Mouse (Mus musculus): ENCODE measurements around the gene Togaram2. TPM values are rescaled to one million over a fixed set of nuclear protein-coding genes. Genes with fewer than 3 reads are reported as not detected.

Gene Togaram2
- polyA plus RNA-seq, 1 experiment: 1.1 TPM

GRCm38 (mm10) chr17:71683281-71683680, 10.2 kb downstream of the Togaram2 start:
- TF ChIP-seq POLR2A (IDR thresholded peaks at IDR 0.05; ENCODE audit: borderline replicate concordance, insufficient read depth, low read length) (no peak), CTCF (IDR thresholded peaks at IDR 0.05; ENCODE audit: borderline replicate concordance, insufficient read depth, low read depth, low read length) (no peak)
- Histone ChIP-seq H3K4me1 (ENCODE audit: control insufficient read depth, insufficient read depth, low read length) (no peaks in the 10 kb centered on the region), H3K27me3 (ENCODE audit: control insufficient read depth, insufficient read depth, low read length) (no peaks in the 10 kb centered on the region), H3K4me3 (replicated peaks; ENCODE audit: insufficient read depth, low read depth, low read length) (no peak overlapping the region), H3K27ac (ENCODE audit: insufficient read depth, low read length) (no peak overlapping the region)
- no peak for DNase-seq
- 90% methylated on average over 6 of the region's 6 CpGs for whole genome bisulfite sequencing

- TF ChIP-seq CTCF (IDR thresholded peaks at IDR 0.05; ENCODE audit: borderline replicate concordance, insufficient read depth, low read depth, low read length): no peak
- no peak for TF ChIP-seq POLR2A (IDR thresholded peaks at IDR 0.05; ENCODE audit: borderline replicate concordance, insufficient read depth, low read length)
- no peak overlapping the region for H3K4me3 ChIP-seq (replicated peaks; ENCODE audit: insufficient read depth, low read depth, low read length)
- DNase-seq: no peak
- no peaks in the 10 kb centered on the region for H3K4me1 ChIP-seq (ENCODE audit: control insufficient read depth, insufficient read depth, low read length)
- no peak overlapping the region for H3K27ac ChIP-seq (ENCODE audit: insufficient read depth, low read length)
- no peaks in the 10 kb centered on the region for H3K27me3 ChIP-seq (ENCODE audit: control insufficient read depth, insufficient read depth, low read length)
- 53% methylated on average over 5 of the region's 5 CpGs for WGBS
Measured at GRCm38 (mm10) chr17:71684103-71684608, 11.1 kb downstream of the Togaram2 start.

- 78% methylated on average over 9 of the region's 9 CpGs for WGBS
- Histone ChIP-seq H3K27me3 (ENCODE audit: control insufficient read depth, insufficient read depth, low read length) (no peaks in the 10 kb centered on the region), H3K4me3 (replicated peaks; ENCODE audit: insufficient read depth, low read depth, low read length) (no peak overlapping the region), H3K4me1 (ENCODE audit: control insufficient read depth, insufficient read depth, low read length) (no peaks in the 10 kb centered on the region), H3K27ac (ENCODE audit: insufficient read depth, low read length) (no peak overlapping the region)
- DNase-seq: no peak
- TF ChIP-seq CTCF (IDR thresholded peaks at IDR 0.05; ENCODE audit: borderline replicate concordance, insufficient read depth, low read depth, low read length): no peak
- no peak for TF ChIP-seq POLR2A (IDR thresholded peaks at IDR 0.05; ENCODE audit: borderline replicate concordance, insufficient read depth, low read length)
Measured at GRCm38 (mm10) chr17:71687436-71687835, 14.4 kb downstream of the Togaram2 start.

GRCm38 (mm10) chr17:71689903-71690302, 16.8 kb downstream of the Togaram2 start:
- H3K27me3 ChIP-seq (ENCODE audit: control insufficient read depth, insufficient read depth, low read length): no peaks in the 10 kb centered on the region
- no peak overlapping the region for H3K27ac ChIP-seq (ENCODE audit: insufficient read depth, low read length)
- no peak overlapping the region for H3K4me3 ChIP-seq (replicated peaks; ENCODE audit: insufficient read depth, low read depth, low read length)
- no peak for TF ChIP-seq POLR2A (IDR thresholded peaks at IDR 0.05; ENCODE audit: borderline replicate concordance, insufficient read depth, low read length)
- TF ChIP-seq CTCF (IDR thresholded peaks at IDR 0.05; ENCODE audit: borderline replicate concordance, insufficient read depth, low read depth, low read length): no peak
- WGBS: 80% methylated on average over 5 of the region's 5 CpGs
- no peak for DNase-seq
- H3K4me1 ChIP-seq (ENCODE audit: control insufficient read depth, insufficient read depth, low read length): no peaks in the 10 kb centered on the region

- peak in 1 of 2 experiments; percentile 23 for DNase-seq
- Histone ChIP-seq H3K4me3 (replicated peaks; ENCODE audit: insufficient read depth, low read depth, low read length) (no peak overlapping the region), H3K4me1 (ENCODE audit: control insufficient read depth, insufficient read depth, low read length) (no peaks in the 10 kb centered on the region), H3K27me3 (ENCODE audit: control insufficient read depth, insufficient read depth, low read length) (no peaks in the 10 kb centered on the region), H3K27ac (ENCODE audit: insufficient read depth, low read length) (no peak overlapping the region)
- WGBS: 44% methylated on average over 11 of the region's 11 CpGs
- no peak for TF ChIP-seq CTCF (IDR thresholded peaks at IDR 0.05; ENCODE audit: borderline replicate concordance, insufficient read depth, low read depth, low read length)
Measured at GRCm38 (mm10) chr17:71691361-71691875, 18.4 kb downstream of the Togaram2 start.

GRCm38 (mm10) chr17:71693313-71693712, 20.3 kb downstream of the Togaram2 start:
- Histone ChIP-seq H3K4me3 (replicated peaks; ENCODE audit: insufficient read depth, low read depth, low read length) (no peak overlapping the region), H3K4me1 (ENCODE audit: control insufficient read depth, insufficient read depth, low read length) (0 out of 2 replicates have a peak, but pooled peaks cover 8% of the 10 kb centered on the region), H3K27me3 (ENCODE audit: control insufficient read depth, insufficient read depth, low read length) (no peaks in the 10 kb centered on the region), H3K27ac (ENCODE audit: insufficient read depth, low read length) (no peak overlapping the region)
- WGBS: 23% methylated on average over 5 of the region's 5 CpGs
- TF ChIP-seq POLR2A (IDR thresholded peaks at IDR 0.05; ENCODE audit: borderline replicate concordance, insufficient read depth, low read length): no peak
- no peak for TF ChIP-seq CTCF (IDR thresholded peaks at IDR 0.05; ENCODE audit: borderline replicate concordance, insufficient read depth, low read depth, low read length)
- no peak for DNase-seq

- 0 out of 2 replicates have a peak, but pooled peaks cover 8% of the 10 kb centered on the region for H3K4me1 ChIP-seq (ENCODE audit: control insufficient read depth, insufficient read depth, low read length)
- no peaks in the 10 kb centered on the region for H3K27me3 ChIP-seq (ENCODE audit: control insufficient read depth, insufficient read depth, low read length)
- H3K4me3 ChIP-seq (replicated peaks; ENCODE audit: insufficient read depth, low read depth, low read length): no peak overlapping the region
- no peak for DNase-seq
- TF ChIP-seq CTCF (IDR thresholded peaks at IDR 0.05; ENCODE audit: borderline replicate concordance, insufficient read depth, low read depth, low read length): 0 out of 2 replicates have a peak, but pooled peaks have one; percentile 0
- no peak for TF ChIP-seq POLR2A (IDR thresholded peaks at IDR 0.05; ENCODE audit: borderline replicate concordance, insufficient read depth, low read length)
- H3K27ac ChIP-seq (ENCODE audit: insufficient read depth, low read length): no peak overlapping the region
- 64% methylated on average over 8 of the region's 8 CpGs for WGBS
Measured at GRCm38 (mm10) chr17:71693780-71694179, 20.7 kb downstream of the Togaram2 start.

GRCm38 (mm10) chr17:71695151-71695550, 22.1 kb downstream of the Togaram2 start:
- Histone ChIP-seq H3K27ac (ENCODE audit: insufficient read depth, low read length) (no peak overlapping the region), H3K4me1 (ENCODE audit: control insufficient read depth, insufficient read depth, low read length) (0 out of 2 replicates have a peak, but pooled peaks cover 8% of the 10 kb centered on the region), H3K27me3 (ENCODE audit: control insufficient read depth, insufficient read depth, low read length) (no peaks in the 10 kb centered on the region), H3K4me3 (replicated peaks; ENCODE audit: insufficient read depth, low read depth, low read length) (no peak overlapping the region)
- DNase-seq: no peak
- 93% methylated on average over 8 of the region's 8 CpGs for WGBS
- TF ChIP-seq CTCF (IDR thresholded peaks at IDR 0.05; ENCODE audit: borderline replicate concordance, insufficient read depth, low read depth, low read length): no peak
- TF ChIP-seq POLR2A (IDR thresholded peaks at IDR 0.05; ENCODE audit: borderline replicate concordance, insufficient read depth, low read length): no peak

Data from cerebellum, adult 2 months (tissue).